Mouse (Mus musculus) cerebellum, adult 2 months (tissue): ENCODE measurements around the gene Tcf7l2.

Source experiments
- CTCF ChIP-seq: fragments of 200-500 bp; IDR thresholded peaks from 2 replicates; pipeline ENCODE4 v1.5.1; 2011; ENCODE audit warnings: low read depth, mild to moderate bottlenecking, control low read depth, low read length, moderate library complexity, borderline replicate concordance; ENCODE audit not compliant: insufficient read depth
- POLR2A ChIP-seq: fragments of 200-500 bp; IDR thresholded peaks from 2 replicates; pipeline ENCODE4 v1.6.1; 2011; ENCODE audit warnings: low read length, control low read depth, borderline replicate concordance; ENCODE audit not compliant: insufficient read depth

DNA sequence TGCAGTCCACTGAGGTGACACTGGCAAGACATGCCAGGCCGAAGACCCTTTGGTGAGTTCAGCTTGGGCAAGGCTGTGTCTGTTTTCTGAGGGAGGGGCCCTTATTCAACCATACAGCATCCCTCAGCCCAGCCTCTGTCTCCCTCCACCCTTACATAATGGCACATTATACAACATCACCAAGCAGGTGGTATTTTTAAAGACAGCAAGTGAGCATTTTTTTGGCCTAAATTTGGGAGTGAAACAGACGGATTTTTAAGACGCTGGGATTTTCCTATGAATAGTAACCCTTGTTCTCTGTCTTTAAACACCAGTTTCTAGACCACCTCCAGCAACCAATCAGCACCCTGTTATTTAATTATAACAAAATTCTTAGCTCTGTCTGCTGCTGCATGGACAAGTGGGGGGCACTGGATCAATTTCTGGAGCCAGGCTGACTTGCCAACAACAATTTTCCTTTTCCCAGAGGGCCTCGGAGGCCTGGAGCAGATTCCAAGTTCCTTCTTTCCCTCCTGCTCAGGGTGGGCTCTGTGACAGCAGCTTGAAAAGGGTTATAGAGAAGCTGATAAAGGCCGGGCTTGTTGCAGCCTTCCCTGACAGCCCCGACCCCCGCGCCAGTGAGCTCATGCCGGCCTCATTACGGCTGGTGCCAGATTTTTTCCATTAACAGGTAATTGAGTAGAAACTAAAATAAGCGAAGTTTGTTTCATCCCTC, 199.1 kb downstream of the Tcf7l2 start:
- TF ChIP-seq CTCF (no peak), POLR2A (no peak)
